Mouse (Mus musculus) lung, adult 18-20 months (tissue): Measurements from ENCODE around the gene Gnas.

Source experiments
- DNase-seq, 2 experiments: peaks; one replicate each; pipeline ENCODE4 v3.0.0; 2022; ENCODE audit warnings: mixed read lengths in 2 of 2

Gene Gnas

DNA sequence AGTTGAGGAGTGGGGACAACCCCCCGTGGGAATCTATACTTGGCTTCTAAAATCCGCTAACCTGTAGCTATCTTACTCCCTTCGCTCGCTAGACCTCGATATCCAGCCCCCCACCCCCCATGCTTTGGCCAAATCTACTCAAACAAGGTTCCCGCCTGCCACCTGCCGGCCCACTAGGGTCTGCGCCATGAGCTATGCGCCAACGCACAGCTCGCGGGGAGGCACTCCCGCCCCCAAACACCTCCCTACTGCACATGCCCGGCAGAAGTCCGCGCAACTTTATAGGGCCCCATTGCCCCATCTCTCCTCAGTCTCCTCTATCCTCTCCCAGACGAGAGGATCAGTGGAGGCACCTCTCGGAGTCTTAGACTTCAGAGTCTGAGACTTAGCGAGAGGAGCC lies at the start of gene Gnas:
TSS of gene Gnas (plus strand) at position 310 of the 400 bp plus-strand sequence.
- peak in 1 of 2 experiments; percentile 37 for DNase-seq

DNA sequence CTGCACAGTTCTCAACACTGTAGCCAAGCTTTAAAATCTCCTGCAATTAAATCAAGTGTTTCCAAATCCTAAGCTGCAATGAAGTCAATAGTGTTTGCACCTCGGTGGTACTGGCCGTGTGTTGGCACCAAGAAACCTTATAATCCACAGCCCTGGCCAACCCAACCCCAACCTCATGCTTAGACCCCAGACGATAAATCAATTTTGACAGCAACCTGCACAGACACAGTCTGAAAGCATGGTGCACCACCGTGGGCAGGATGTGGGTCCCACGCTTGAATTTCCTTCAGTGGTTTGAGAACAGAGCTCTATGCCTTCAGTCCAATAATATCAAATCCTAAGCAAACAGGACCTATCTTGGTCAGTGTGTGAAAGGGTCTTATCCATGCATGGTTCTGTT lies 41.7 kb upstream of the Gnas start:
- no peak for DNase-seq

DNA sequence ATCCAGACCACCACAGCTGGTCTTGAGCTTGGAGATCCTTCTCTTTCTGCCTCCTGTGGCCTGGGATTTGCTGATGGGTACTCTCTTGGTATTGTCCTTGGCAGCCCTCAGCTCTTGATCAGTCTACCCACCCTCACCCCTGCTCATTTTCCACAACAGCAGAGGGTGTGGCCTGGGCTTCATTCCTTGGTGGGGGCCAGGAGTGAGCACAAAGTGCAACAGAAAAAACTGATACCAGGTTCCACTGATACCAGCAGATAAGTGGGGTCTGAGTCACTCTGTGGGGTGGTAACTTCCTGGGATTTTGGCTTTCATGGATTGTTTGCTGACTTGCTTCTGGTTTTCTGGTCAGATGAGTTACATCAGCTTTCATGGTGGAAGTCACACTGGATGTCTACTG lies 32.2 kb upstream of the Gnas start:
- DNase-seq, result no peak

DNA sequence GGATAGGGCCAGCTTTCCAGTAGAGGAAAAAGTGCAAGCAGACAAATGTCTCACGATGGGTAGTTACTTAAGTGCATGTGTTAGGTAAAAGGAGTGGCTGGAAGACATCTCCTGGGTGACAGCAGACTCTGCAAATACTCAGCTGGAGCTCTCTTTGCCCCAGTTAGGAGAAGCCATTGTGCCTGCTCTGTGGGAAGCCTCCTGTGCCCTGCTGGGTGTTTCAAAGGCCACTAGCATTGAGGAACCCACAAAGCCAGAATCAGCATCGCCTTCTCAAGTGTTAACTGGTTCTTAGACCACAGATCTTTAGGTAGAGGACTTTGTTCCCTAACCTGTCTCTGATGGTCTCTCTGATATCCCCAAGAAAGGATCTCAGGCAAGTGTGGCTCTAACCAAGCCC lies 26.8 kb upstream of the Gnas start:
- DNase-seq, result no peak

DNA sequence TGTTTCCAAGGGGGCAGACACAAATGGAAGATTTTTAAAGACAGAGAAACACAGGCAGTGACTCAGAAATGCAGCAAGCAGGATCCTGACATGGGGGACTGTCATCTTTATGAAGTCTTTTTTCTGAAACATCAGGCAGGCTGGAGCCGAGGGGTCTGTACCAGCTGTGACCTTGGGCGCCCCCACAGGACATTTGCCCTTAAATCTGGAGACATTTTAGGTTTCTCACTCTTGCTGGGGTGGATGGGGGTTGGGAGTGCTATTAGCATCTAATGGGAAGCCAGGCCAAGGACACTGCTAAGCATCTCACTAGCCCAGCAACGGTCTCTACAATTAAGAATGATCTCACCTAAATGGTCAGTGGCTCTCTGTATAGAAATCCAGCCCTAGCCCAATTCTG lies 24.1 kb upstream of the Gnas start:
- DNase-seq, result no peak

DNA sequence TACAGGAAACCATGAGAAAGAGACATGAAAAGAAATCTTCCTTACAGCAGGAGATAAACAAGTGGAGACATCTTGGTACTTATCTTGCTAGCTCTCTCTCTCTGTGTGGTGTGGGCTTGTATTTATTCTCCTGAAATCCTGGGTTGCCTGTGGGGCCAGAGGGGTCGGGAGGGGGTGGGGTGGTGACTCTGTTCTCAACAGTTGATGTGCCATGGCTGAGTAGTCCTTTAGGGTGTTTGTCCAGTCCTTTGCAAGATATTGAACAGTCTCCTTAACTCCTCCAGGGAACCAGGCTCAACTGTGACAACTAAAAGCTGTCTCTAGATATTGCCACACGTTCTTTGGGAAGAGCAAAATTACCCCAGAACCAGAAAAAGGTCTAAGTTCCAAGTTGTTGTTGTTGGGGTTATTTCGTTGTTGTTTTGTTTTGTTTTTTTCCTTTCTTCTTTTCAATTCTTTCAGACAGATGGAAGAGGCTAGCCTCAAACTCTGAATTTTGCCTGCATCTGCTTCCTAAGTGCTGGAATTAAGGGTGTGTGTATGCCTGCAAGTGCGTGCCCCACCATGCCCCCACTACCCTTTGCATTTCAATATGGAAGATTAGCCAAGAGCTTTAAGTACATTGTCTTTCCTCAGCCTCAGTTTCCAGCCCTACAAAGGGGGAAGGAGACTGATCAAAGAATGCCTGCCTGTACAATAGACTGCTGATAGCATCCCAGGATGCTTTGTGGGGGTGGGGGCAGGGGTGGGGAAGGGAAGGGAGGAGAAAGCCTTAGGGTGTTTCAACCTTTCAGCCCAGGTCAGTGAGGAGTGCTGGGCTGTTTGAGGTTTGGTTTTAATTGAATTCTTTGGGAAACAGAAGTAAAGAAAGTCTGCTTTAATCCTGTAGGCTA lies 23.0 kb upstream of the Gnas start:
- DNase-seq, result no peak

DNA sequence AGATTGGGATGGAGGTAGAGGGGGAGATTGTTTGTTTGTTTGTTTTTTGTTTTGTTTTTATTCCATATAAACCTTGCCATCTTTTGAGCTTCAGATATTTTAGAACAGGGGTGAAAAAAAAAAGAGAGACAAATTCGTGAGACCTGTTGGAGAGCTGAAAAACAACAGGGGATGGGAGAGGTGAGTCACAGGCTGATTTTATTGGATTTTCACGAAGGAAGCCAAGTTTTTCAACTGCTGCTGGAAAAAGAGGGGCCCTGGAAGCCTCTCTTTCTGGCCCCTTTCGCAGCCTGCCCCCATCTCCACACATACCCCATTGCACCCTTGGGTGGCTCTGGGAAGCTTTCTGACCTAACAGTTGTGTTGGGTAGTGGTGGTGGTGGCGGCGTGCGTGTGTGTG lies 22.3 kb upstream of the Gnas start:
- DNase-seq, result no peak

DNA sequence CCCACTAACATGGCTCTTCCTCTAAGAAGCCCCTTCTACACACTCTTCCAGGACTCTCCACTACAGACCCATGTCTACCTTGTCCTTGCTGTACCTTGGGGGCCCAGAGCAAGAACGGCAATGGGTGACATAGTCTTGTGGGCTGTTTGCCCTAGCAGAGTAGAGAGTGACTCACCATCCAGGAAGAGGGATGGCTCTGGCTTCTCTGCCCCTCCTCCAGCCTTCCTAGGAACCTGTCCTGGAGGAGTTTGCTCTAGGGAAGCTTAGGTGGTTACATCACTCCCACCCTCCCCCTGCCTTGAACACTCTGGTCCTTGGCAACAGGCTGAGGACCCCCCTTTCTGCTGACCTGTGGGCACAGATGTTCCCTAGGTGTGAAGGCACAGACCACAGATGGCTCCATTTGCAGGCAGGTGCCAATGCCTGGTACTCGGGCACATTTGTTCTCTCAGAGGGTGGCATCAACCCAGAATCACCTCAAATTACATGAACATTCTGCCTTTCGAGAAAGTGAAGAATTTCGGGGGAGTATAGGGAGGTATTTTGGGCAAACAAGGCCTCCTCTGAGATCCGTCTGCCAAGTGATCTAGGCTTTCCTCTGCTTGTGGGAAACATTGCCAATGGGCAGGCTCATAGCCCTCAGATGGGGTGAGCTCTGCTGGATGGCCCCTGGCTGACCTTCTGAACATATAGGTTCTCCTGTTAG lies 20.9 kb upstream of the Gnas start:
- DNase-seq, result peak in 1 of 2 experiments; percentile 9

DNA sequence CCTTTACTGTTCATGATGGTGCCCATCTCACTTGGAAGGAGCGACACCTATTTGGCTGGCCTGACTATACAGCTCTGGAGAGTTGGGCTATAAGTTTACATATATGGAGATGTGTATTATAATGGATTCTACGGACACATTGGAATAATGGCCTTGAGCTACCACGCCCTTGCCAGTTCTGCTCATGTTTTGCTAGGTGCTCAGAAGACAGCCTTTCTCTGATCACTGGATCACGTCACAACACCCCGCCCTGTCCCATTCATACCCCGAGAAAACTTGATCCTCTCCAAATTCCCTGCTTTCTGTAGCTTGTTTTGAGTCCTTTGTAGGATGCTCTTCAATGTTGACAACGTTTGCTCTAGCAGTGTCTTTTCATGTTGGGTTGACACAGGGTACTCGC lies 19.9 kb upstream of the Gnas start:
- no peak for DNase-seq

DNA sequence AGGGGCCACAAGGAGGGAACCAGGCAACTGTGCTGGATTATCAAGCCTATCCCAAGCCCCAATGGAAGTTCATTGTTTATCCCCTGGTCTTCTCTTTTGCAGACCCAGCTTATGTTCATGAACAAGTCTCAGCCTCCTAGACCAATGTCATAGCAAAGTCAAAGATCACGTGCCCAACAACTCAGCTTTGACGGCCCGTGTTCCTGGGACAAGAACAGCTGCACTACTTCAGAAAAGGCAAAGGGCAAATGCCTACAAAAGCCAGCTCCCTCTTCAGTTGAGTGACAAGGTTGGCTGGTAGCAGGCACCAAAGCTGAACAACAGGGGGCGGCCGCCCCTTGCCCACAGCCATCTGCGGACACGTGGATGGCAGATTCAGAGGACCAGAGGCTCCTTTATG lies 13.7 kb upstream of the Gnas start:
- DNase-seq, result no peak

DNA sequence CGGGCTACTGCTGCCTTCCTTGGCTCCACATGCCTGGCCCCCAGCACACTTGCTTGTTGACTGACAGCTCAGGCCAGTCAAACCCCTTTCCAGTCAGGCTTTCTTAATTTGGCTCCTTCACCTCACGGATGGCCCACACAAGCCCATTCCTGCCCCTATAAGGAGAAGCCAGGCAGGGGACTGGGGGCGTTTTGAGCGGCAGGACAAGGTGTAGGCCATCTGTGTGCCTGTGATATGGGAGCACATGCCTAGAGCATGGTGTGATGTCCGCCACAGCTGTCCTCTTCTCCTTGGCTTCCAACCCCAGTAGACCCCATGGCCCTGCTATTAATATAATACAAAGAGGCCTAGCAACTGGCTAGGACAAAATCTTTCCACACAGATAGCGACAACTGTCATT lies 12.7 kb upstream of the Gnas start:
- no peak for DNase-seq

DNA sequence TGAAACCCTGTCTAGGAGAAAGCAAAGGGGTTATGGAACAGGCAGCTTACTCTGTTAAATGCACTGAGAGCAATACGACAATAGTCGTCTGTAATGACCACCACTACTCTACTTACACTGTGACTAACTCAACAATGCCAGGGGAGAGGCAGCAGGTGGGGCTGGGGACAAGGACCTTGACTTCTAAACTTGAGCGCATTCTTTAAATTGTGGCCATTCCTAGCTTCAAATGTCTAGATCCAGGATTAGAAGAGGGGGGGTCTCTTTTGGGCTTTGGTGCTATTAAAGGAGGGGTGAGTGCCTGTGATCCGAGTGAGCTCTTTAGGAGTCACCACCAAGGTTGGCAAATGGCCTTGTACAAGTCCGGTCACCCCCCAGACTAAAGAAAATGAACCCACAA lies 11.0 kb upstream of the Gnas start:
- no peak for DNase-seq

DNA sequence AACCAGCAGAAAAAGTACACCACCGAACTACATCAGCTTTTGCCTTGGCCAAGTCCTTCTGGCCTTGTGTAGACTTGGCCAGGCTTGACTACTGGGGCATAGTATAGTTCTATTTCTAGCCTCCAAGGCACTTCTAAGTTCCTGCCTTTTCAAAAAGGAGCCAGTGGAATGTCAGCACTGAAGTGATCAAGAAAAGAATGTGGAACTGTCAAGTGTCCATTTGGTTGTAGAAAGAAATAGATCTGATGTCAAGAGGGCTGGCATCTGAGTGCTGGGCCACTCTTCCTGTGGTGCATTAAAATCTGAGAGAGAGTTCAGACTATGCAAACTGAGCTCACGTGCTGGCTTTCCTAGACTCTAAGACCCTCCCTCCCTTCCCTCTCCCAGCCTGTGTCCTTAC lies 10.2 kb upstream of the Gnas start:
- DNase-seq, result no peak

DNA sequence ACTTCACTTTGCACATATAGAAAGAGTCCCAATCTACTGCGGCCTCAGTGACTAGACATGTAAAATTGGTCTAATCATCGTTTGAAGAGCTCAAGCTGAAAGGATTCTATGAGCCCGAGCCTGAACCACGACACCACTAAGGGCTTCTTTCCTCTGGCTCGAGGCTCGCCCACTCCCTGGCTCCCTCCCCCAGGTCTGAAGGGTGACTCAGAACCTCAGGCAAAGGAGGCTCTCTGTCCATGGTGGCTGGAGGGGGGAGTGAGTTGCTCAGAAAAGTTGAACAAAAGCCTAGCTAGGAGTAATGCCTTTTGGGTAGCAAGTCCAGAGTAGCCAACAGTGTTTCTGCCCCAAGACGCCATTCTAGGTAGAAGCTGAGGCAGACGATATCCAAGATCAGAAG lies 4.3 kb upstream of the Gnas start:
- no peak for DNase-seq

DNA sequence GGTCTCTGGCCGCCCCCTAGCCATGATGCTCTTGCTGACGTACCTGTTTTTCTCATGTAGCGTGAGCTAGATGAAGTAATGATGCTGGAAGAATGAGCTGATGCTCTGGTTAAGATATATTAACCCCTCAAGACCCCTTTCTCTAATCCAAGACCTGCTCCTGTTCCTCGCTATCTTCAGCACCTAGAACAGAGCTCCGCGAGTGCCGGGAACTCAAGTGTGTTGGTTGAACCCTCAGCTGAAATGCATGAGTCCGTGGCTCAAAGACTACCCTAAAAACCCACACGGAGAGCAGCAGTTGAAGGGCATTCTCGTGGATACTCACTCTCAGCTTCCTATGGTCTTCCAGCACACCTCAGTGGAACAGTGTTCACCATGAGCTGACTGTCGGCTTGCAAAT lies 779 bp upstream of the Gnas start:
- DNase-seq, result no peak

DNA sequence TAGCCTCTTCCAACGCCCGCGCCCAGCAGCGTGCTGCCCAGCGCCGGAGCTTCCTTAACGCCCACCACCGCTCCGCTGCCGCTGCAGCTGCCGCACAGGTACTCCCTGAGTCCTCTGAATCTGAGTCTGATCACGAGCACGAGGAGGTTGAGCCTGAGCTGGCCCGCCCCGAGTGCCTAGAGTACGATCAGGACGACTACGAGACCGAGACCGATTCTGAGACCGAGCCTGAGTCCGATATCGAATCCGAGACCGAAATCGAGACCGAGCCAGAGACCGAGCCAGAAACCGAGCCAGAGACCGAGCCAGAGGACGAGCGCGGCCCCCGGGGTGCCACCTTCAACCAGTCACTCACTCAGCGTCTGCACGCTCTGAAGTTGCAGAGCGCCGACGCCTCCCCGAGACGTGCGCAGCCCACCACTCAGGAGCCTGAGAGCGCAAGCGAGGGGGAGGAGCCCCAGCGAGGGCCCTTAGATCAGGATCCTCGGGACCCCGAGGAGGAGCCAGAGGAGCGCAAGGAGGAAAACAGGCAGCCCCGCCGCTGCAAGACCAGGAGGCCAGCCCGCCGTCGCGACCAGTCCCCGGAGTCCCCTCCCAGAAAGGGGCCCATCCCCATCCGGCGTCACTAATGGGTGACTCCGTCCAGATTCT lies 812 bp downstream of the Gnas start:
- no peak for DNase-seq

DNA sequence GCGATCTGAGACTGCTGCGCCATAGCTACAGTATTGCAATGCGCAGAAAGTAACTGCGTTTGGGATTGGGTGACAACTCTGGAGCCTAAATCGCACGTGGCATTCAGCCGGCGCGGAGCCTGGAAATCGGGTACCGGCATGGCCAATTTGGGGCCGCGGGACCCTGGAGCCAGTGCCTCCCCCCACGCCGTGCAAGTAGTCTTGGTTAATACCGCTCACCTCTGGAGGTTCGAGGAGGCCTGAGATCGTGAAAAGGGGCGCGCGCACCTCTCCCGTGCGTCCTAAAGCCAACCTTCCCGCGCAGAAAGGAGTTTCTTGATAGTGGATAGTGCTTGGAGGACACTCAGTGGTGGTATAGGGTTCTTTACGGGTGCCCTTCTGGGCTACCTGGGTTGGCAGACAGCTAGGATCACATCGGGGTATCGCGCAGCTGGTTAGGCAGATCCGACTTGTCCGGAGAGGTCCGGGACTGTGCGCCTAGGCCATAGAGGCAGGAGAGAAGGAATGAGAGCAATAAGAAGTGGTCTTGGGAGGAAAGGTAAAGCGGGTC lies 1.9 kb downstream of the Gnas start:
- no peak for DNase-seq

DNA sequence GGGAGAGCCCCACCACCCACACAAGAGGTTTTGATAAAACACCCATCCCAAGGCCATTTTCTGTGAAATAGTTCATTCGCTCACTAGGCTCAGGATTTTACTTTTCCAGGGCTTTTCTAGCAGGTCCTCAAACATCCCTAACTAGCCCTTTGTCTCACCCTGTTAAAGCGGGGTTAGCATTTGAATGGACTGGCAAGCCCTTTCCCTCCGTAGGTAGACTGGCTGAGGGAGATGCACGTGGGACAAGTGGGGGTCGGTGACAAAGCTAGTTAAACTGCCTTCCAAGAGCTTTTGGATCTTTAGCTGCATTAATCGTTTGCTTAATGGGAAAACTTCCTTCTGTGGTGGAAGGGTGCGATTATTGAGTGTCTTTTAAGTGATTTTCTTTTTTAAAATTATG lies 3.8 kb downstream of the Gnas start:
- no peak for DNase-seq

DNA sequence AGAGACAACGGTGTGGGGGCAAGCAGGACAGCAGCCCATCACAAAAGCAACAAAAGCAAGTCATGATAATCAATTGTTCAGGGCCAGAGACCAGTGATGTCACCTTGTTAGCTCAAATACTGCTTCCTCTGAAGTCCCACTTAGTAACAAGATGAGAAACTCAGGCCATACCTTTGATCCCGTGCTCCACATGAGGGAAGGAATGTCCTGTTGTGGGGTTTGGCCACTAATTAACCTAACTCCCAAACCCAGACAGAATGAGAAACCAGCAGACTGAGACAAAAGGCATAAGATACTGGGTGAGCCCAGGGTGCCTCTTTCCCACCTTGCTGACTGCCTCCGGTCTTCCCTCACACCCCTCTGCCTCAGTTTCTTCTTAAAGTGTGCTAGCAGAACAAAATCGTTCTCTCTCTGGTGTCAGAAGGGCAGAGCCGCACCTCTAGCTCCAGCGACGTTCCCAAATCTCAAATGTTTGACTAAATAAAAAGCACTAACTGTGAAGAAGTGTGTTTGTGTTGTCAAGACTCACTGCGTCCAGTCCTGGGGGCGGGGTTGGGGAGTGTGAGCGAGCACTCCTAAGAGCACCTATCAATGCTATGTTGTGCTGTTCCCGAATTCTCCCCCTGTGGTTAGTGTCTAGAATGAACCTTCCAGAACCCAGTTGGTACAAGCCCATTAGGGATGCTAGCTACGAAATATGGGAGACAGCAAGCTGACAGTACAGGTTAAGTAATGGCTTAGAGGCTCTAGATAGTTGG lies 4.7 kb downstream of the Gnas start:
- no peak for DNase-seq

DNA sequence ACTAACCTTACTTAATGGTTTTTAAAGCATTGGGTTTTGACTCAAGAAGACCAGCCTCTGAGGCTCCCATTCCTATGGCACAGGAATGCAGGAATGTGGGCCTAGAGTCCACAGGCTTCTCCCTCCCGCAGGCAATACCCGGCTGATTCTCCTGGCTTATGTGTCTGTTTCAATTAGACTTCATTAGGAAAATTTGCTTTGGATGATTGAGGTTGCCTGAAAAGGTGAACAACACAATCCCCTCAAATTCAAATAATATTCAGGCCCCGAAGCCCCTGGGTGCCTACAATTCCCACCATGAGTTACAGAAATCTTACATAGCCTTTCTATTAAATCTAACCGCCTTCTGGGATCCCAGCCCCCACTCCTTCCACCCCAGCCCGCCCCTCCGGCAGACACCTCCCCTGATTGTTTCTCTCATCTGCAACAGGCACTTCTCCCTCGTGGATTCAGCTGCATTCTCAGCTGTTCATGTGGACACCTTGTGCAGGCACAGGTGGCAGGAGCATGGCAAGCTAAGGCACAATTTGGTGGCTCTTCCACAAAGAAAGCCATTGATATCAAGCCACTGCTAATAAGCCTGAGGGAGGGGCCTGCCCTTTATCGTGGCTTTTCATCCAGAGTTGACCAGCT lies 7.0 kb downstream of the Gnas start:
- DNase-seq, result no peak

DNA sequence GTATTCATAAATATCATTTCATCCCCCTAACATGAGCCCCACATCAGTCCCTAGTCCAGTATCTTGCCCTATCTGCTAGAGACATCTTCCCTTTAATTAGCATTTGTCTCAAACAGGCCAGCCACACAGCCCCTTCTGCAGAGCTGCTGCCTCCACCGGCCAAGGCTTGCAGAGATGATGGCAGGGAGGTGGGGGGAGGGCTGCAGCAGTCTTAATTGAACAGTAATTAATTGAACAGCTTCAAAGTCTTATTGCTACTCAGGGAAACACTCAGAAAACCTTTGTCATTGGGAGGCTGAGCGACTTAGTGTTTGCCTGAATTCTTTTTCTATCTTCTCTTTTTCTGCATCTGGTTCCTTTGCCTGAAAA lies 7.5 kb downstream of the Gnas start:
- no peak for DNase-seq

DNA sequence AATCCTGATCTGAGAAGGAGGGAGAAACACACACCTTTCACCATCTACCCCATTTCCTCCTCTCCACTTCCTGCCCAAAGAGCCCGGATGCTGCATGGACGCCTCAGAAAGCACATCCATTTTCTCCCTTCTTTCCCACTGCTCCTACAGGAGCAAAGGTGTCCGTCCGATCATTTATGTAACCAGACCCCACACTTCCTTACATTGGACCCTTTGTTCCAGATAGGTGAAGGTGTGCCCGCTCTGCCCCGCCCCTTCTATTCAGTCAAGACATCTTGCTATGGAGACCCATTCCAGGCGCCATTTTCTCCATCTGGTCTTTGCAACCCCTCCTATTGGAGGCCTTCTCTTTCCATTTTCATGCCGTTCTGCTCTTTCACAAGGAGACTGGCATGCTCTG lies 10.3 kb downstream of the Gnas start:
- no peak for DNase-seq
